Mouse (Mus musculus) ZHBTc4 (cell line): Measurements from ENCODE around the gene Cers5.
"Not testable (repeated sequence)": the region's sequence is repeated elsewhere in the genome, so short reads cannot be mapped to it uniquely, and the experiment has no call there.

Experiments used
- DNase-seq: peaks from one replicate; pipeline ENCODE4 v3.0.0-alpha.2; 2011; ENCODE audit warnings: low read depth, low spot score

Cers5 gene

DNA sequence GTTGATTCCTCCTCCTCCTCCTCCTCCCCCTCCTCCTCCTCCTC is at the start of gene Cers5:
Cers5 (minus strand) TSS at position 5 of the 44 bp plus-strand sequence.
- not testable (repeated sequence) for DNase-seq

DNA sequence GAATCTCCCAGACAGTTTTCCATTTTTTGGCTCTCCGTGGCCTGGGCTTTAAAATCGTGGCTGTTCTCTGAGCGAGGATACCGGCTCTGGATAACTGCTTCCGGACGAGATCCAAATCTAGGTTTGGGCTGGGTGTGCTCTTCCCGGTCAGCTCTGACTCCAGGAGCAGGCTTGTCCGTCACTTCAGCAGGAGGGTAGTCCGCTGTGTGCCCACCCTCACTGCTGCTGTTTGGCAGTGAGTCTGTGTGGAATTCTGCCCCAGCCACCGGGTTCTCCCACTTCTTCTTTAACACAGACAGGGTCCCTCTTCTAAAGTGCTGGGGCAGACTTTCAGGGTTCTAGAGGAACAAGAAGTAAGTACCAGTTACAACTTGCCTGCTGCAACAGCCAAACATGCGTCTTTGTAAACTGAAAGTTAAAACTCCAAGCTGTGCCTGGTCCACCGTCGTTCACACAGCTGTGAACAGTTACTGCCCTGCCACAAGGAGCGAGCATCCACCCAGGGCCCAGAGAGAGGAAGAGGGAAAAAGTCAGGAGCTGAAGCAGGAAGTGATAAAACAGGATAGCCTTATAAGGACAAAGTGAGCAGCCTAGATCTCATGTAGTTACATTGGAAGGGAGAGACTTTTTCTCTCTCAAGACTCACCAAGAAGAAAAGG is 47.1 kb upstream of the Cers5 start:
- no peak for DNase-seq

DNA sequence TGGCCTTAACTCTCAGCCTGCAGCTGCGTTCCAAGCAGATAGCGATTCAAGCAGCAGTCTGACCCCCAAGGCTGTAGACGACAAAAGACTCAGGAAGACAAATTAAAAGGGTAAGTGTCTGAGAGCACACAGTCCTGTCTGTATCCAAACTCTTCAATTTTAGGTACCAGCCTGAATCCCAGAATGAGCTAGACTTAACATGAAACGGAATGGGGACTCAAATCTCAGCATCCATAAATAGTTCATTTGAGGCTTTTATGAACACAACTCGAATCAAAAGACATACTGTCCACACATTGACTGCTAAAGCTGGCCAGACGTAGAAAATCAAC is 46.4 kb upstream of the Cers5 start:
- no peak for DNase-seq

DNA sequence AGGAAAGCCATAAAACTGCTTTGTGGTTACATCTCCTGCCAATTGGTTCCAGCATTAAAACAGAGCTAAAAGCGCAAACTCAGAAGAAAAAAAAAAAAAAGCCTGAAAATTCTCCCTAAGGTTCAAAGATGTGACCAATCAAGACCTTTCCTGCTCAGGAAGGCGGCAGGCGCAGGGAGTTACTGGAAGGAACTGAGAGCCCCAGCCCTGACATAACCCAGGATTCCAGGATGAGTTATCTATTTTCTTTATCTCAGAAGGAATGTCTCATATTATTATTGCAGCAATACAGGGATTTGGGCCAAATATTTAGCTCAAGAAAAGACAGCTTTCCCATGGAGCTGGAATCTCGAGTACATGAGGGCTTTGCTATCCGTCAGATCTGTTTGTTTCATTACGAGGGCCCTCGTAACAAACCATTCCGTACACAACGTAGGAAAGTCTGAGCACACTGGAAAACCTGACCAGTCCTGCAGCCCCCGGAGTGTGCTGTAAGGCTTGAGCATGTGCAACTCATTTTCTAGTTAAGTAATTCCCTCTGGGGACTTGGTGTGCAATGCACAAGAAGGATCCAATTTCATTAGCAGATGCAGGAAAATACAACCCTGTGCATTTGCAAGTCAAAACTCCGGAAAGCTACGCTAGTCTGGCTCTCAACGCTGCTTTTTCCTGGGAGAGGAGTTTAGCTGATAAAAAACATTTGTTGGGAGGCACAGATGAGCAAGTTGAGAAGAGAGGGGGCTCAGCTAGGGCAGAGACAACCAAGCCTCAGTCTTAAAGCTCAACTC is 45.8 kb upstream of the Cers5 start:
- DNase-seq = no peak

DNA sequence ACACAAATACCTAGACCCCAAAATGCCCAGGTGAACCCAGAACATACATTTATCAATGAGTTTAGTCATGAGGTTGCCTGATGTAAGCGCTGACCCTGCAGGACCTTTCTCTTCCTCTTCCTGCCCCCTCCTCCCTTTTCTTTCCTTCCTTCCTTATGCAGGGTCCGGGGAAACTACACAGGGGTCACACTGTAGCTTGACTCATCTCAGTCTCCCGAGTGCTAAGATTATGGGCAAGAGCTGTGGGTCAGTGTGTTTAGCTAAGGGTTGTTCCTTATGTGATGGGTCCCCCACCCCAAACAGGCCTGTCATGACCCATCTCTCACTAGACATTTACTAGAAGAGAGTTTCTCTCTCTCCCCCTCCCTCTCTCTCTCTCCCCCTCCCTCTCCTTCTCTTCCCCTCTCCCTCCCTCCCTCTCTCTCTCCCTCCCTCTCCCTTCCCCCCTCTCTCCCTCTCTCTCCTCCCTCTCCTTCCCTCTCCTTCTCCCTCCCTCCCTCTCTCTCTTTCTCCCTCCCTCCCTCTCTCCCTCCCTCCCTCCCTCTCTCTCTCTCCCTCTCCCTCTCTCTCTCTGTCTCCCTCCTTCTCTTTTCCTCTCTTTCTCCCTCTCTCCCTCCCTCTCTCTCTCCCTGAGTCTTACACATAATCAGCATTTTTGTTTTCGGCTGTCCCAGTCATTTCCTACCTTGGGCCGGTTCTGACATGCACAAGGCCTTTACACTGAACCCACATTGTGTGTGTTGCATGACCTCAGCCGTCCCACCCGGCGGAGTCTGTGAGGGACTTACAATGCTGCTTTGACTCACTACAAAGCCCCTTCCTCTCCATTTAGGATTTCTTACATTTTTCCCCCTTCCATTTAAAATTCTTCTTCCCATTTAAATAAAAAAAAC is 44.9 kb upstream of the Cers5 start:
- no peak for DNase-seq

DNA sequence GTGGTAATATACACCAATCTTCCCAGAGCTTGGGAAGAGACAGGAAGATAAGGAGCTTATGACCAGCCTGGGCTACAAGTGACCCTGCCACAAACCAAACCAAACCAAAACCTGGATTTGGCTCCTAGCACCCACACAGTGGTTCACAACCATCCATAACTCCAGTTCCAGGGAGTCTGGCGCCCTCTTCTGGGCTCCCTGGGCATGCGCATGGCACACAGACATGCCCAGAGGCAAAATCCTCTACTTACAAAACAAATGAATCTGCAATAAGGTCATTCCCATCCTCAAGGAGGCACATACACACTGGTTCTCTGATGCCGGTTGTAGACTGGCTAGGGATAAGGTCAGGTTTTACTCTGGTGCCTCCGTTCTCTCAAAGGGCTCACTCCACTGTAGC is 43.3 kb upstream of the Cers5 start:
- peak; percentile 71 for DNase-seq

DNA sequence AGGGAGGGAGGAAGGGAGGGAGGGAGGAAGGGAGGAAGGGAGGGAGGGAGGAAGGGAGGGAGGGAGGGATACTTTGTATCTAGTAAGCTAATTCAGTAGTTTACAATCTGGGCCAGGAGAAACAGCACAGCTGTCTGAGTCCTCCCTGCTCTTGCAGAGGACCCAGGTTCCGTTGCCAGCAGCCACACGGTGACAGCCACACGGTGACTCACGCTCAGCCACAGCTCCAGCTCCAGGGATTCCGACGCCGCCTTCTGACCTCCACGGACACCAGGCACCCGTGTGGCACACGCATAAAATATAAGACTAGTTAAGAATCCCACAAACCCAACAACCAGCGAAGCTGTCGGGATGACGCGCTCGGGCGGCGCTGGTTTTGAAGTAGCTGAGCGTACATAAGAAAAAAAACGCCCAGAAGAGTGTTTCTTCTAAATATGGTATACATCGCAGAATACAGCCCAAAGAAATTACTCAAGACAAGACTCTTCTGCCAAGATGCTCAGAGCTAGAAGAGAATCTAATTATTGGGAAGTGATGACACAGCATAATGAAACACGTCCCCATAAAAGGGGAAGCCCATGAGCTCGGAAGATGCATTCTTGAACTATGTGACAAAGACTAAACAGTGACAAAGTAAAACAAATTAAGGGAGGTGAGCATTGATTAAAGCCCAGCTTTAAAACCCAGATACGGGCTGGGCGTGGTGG is 42.0 kb upstream of the Cers5 start:
- DNase-seq = no peak

DNA sequence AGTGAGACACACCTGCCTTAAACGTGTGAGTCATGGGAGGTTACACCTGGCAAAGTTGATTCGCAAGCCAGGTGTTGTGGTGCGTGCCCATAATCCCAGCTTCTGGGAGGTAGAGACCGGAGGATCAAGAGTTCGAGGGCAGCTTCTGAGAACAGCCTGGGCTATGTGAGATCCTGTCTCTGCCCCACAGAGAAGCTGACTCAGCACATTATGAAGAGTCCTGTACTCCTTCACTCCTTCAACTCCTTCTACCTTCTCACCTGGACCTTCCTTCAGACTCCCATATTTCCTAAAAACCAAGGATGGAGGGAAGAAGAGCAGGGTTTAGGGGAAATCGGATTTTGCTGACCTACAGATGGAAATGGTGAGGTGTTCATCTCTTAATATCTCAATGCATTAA is 41.0 kb upstream of the Cers5 start:
- DNase-seq = no peak

DNA sequence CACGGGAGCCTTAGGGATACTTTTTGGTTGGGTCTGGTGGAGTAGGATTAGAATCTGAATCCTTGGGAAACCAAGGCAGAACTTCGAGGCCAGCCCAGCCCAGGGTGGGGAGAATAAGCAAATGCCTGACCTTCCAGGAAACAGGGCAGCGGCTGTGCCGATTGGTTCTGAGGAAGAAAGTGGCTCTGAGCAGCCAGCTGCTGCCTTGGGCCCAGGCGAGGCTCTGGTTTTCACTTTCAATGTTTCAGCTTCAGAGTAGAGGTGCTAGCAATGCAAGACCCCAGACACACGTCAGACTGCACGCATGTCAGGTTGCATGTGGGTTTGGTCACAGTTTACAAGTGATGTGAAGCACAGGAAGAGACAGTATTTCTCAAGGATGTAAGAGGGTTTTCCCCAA is 39.4 kb upstream of the Cers5 start:
- peak; percentile 44 for DNase-seq

DNA sequence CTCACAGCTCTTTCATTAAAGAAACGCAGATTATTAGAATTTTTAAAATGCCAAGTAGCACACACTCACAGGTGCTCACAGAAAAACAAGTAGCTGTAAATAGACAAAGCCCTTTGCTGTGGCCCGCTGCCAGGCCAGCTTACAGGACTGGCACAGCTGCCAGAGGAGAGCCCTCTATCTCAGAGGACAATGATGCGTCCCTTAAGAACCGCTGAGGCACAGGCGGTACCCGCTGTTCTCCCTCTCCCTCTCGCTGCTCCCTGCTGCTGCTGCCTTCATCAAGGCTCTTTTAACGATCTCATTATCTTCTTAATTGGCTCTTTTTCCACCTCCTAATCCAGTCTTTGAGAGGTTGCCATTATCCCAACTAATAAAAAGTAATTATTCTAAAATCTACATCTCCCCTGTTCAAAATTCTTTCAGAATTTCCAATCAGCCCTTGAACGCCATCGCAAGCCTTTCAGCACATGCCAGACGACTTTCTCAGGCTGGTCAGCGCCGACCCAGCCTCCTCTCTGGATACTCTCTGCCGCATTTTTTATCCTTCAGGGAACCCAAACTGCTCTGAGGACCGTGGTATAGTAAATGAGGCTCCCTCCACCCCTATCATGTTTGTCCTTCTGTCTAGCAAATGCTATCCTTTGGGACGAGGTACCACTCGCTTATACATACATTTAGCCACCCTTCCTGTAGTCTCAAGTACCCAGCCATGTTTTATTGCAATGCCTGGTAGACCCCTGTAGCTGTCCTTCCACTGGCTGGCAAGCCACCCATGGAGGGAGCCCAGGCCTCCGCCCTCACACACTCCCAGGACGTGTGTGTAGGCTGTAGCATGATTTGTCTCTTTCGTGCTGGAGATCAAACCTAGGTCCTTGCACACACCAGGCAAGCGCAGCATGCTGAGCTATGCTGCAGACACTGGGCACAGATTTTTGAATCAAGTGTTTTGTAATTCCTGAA is 35.4 kb upstream of the Cers5 start:
- DNase-seq = no peak

DNA sequence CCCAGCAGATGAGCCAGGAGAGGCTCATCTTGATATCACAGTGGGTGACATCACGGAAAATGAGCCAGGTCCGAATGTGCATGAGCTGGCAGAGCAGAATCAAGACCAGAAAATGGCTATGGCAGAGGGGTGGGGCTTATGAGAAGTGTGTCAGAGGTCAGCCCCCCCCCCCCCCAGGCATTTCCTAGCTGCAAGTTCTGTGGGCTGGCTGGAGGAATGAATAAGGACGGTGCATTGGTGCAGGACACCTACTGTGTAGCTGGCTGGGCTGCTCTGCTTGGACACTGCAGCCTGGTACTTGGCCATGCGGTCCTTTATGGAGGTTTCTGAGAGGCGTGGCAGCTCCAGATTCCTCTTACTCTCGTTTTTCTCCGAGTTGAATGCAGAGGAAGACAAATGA is 33.5 kb upstream of the Cers5 start:
- peak; percentile 73 for DNase-seq

DNA sequence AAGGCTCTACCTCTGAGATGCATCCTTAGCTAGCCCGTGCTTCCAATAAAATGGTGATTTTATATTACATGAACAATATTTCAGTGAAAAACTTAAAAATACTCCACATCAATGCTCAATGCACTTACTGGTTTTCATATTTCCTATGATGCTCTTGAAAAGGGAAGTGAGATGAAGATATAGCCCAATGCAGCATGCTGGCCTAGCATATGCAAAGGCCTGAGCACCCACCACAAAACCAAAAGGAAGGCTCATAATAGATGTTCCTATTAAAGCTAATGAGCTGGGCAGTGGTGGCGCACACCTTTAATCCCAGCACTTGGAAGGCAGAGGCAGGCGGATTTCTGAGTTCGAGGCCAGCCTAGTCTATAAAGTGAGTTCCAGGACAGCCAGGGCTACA is 33.0 kb upstream of the Cers5 start:
- no peak for DNase-seq

DNA sequence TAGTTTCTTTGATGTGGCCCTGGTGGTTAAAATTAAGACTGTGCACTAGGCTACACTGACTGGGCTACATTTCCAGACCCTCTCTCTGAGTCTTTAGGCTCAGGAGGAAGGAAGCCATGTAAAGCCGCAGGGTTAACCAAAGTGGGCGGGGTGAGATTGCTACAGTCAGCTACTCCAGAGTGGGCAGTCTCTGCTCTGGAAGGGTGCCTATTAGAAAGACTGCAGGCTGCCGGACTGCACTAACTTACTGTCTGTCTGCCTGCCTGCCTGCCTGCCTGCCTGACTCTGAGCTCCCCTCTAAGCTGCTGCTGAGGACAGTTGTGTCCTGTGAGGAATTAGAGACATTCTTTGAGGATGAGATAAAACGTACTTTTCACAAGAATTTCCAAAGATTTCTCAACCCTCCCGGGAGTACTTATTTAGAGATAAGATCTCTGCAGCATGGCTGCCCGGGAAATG is 30.5 kb upstream of the Cers5 start:
- peak; percentile 53 for DNase-seq

DNA sequence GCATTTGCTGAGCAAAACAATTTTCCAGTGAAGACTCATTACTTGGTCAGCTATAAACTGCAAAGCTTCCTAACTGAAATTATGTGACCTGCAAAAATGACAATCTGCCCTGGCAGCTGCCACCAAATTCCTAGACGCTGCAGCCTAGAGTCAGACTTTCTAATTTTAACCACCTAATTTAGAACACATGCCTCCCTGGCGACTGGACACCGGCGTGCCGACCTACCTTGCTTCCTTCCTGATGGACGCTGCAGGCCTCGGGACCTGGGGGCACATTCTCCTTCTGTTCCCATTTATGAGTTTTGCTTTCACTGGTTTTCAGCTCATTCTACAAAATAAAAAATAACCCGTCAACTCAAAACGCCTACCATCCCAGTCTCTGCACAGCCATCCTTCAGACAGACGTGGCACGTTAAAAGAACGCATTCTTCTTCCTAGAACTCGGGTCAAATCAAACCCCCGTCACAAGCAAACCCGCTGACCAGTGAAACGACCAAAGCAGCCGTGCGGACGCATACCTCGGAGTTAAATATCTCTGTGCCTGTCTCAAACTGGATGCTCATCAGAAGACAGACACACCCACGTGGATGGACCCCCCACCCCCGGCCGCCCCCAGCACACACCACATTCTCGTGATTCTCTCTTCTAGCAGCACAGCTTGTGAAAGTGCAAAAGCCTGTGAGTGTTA is 29.3 kb upstream of the Cers5 start:
- no peak for DNase-seq

DNA sequence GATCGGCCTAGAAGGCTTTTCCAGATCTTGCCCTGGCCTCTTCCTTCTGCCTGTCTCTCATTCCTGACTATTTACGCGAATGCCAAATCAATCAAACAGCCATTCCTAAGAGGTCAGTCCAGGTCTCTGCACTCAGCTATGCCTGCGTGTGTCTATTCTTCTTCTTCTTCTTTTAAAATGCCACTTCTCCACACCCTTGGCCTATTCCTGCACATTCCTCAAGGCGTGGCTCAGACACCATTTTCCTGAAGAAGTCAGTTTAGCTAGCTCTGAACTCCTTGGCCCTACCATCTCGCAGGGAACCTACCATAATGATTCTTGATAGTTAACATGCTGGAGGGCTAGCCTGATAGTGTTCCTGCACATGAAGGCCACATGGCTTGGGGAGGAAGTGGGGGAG is 27.0 kb upstream of the Cers5 start:
- peak; percentile 69 for DNase-seq

DNA sequence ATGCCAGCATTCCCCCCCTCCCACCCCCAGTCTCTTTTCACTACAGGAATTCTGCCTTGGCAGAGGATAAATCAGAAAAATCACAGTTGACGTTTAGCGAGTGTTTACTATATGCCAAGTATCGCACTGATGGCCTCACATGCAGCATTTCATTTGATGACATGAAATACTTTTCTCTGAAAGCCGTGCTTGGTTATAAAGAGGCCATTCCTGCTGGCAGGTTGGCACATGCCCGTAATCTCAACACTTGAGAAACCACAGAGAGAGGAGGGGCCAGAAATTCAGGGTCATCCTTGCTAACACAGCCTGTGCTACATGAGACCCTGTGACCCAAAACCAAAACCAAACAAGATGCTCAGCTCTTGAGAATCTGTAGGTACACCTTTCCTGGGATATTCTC is 25.2 kb upstream of the Cers5 start:
- DNase-seq = no peak

DNA sequence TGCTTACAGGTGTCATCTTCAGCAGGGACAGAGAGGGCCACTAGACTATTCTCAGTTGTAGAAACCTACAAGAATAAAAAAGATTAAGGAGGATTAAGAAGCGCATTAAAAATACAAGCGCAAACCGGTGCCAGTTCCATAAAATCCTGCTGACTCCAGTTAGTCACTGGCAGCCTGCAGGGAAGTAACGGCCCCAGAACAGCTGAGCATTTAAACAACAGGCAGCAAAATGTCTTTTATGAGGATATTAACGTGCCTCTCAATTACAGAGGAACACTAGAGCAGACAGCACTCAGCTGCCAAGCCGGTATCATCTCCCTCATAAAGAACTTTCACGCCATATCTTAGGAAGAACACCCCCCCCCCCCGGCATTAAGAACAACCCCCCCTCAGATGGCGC is 24.1 kb upstream of the Cers5 start:
- DNase-seq = no peak

DNA sequence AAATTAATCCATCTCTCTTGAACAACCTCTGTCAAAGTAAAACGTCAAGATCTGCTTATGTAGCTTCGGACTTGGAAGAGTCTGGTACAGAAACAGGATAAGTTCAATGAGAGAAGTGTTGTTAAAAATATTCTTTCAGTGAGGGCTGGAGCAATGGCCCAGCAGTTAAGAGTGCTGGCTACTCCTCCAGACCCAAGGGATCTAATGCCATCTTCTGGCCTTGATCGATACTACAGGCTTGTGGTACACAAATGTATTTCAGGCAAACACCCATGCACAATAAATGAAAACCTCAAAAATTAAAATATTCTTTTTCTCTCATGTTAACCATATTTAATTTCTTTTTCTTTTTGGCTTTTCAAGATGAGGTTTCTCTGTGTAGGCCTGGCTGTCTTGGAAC is 23.4 kb upstream of the Cers5 start:
- peak; percentile 75 for DNase-seq

DNA sequence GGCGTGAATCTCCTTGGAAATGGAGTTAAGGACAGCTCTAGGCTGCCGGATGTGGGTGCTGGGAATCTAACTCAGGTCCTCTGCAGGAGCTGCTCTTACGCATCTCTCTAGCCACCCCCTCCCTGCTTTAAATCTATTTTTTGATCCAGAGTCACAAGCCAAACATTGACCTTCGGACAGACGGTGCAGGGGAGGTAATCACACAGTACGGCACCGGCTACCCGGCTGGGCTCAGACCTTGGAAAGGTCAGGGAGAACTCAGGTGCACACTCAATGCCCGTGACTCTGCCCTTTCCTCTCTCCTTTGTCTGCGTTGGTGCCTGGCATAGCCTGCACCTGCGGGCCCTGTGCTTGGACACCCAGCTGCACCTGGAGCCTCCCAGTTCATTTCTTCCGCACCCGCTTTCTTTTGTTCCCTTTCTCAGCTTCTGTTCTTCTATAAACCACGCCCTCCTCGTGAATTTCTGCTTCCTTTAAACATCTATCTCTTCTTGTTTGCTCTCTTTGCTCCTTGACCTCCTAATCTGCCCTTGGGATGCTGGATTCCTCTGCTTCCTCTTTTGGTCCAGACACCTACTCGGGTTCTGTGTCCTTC is 19.6 kb upstream of the Cers5 start:
- peak; percentile 61 for DNase-seq

DNA sequence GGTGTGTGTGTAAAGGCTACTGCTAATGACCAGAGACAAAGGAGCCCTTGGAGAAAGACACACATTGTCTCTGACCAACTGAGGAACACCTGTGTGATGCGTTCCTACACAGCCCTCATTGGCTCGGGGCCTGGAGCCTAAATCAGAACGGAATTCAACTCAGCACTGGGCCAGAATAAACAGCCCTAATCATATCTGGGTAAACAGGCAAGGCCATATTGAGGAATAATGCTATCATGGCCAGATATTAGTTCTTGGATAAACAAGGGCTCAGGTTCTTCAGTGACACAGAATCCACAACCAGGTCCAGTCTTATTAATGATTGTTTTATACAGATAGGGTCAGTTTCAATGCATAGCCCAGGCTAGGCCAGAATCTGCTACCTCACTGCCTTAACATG is 18.3 kb upstream of the Cers5 start:
- no peak for DNase-seq
